Mouse (Mus musculus) liver, embryonic 14.5 days (tissue): Measurements from ENCODE around the gene Defb21.

Source experiments
- CTCF ChIP-seq: IDR thresholded peaks from 2 replicates; pipeline ENCODE4 v1.5.1; 2016; ENCODE audit warnings: antibody characterized with exemption, low read depth, control low read depth
- EP300 ChIP-seq: IDR thresholded peaks from 2 replicates; pipeline ENCODE4 v1.6.1; 2016; ENCODE audit warnings: antibody characterized with exemption, low read depth

DNA sequence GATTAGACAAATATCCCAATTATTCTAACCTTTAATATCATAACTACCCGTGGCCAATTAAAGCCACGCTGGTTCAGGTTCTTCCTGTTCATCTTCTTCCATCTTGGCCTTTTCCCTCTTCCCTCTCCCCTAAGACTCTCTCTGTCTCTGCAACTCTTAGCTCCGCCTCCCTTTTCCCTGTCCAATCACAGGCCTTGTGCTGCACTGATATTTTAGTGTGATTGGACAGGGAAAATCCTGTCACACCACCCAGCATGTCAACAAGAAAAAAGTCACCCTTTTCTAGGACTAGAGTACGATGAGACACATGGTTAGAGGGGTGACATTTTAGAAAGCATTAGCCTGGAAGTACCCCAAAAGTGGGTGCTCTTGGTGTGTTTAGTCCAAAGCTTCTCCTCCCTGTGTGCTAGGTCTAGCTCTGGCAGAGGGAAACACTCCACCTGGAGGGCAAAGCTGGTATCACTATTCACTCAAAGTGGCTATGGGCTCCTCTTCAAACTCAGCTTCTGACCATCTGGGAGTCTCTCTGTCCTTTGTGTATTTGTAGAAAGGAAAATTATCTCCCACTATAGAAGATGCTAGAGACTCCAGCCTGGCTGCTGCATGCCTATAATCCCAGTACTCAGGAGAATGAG is 14.5 kb downstream of the Defb21 start:
- TF ChIP-seq CTCF (peak; percentile 39), EP300 (no peak)
